Mouse (Mus musculus): Measurements from ENCODE around the gene Mab21l1.

Mab21l1 gene

GRCm38 (mm10) chr3:55778764-55779730 lies 3.3 kb upstream of the Mab21l1 start:
- DNase-seq (ENCODE audit: low spot score in 2 of 2): no peak

DNA sequence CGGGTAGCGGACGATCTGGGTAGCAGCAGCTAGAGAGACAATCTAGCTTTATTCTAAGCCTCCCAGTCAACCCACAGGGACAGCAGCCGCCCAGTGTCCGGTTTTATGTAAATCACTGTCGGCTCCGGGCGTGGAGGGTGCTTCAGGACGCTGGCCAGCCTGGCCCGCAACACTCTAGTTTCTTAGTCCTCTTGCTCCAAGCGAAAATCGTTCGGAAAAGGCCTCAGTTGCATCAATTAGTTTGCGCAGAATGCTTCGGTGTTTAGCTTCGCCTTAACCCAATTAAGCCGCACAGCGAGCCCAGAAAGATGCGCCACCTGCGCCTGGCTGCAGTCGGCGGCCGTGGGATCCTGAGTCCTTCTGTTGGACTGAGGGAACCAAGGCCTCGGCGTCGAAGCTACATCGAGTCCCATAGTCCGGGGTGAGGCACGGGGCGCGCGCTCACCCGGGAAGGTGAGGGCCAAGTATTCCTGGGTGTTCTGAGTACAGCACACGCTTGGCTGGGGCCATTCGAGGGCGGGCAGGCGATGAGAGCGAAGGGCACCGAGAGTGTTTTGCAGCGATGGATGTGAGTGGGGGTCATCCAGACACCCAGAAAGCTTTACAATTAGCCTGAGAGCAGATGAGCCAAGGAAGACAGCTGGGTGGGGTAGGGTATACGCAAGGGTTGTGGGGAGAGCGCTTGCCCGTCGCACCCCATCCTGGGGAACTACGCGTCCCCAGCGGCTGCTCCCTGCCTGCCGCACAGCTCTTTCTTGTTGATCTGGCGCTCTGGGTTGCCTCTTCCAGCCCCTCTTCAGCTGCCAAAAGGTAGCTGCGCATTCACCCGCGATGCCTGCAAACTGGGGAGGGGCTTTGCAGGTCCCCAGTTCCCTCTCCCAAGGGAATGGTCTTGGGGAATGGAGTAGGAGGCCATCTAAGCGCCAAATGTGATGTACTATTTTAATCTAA lies 1.9 kb upstream of the Mab21l1 start:
- no peak for DNase-seq (ENCODE audit: low spot score in 2 of 2)

GRCm38 (mm10) chr3:55781429-55782055 lies 768 bp upstream of the Mab21l1 start:
- no peak for DNase-seq (ENCODE audit: low spot score in 2 of 2)

DNA sequence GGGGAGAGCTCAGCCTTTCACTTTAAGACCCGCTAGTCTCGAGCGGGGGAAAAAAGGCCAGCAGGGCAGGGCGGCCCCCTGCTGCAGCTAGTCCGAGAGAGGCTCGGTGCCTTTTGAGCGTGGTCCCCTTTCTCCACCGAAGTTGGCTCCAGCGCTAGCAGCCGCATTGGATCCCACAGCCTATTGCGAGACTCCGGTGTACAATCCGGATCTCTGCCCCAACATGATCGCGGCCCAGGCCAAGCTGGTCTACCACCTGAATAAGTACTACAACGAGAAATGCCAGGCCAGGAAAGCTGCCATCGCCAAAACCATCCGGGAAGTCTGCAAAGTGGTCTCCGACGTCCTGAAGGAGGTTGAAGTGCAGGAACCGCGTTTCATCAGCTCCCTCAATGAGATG lies 461 bp downstream of the Mab21l1 start:
- no peak for DNase-seq (ENCODE audit: low spot score in 2 of 2)

DNA sequence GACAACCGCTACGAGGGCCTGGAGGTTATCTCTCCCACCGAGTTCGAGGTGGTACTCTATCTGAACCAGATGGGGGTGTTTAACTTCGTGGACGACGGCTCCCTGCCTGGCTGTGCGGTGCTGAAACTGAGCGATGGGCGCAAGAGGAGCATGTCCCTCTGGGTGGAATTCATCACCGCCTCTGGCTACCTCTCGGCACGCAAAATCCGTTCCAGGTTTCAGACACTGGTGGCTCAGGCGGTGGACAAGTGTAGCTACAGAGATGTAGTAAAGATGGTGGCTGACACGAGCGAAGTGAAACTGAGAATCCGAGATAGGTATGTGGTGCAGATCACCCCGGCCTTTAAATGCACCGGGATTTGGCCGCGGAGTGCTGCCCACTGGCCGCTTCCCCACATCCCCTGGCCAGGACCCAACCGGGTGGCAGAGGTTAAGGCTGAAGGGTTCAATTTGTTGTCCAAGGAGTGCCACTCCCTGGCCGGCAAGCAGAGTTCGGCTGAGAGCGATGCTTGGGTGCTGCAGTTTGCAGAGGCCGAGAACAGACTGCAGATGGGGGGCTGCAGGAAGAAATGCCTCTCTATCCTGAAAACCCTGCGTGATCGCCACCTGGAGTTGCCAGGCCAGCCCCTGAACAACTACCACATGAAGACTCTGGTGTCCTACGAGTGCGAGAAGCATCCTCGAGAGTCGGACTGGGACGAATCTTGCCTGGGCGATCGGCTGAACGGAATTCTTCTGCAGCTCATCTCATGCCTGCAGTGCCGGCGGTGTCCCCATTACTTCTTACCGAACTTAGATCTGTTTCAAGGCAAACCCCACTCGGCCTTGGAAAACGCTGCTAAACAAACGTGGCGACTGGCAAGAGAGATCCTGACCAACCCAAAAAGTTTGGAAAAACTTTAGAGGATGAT lies 1.1 kb downstream of the Mab21l1 start:
- no peak for DNase-seq (ENCODE audit: low spot score in 2 of 2)

DNA sequence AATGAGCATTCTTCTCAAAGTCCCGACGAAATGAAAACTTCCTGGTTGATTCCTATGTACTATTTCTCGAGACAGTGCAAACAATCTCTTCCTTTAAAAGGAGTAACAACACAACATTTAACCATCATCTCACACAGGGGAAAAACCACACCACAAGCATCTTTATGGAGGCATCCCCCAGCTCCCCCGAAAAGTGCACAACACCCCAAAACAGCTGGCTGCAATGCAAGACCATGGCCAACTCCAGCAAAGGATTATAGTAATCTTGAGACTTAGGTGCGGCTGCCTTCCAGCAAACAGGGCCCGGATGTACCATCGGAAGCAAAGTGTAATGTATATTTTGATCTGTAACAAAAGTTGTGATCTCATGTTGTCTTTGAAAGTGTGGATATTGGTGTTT lies 1.8 kb downstream of the Mab21l1 start:
- no peak for DNase-seq (ENCODE audit: low spot score in 2 of 2)

GRCm38 (mm10) chr3:55785266-55785980 lies 3.1 kb downstream of the Mab21l1 start:
- no peak for DNase-seq (ENCODE audit: low spot score in 2 of 2)

- no peak for DNase-seq (ENCODE audit: low spot score in 2 of 2)
Measured at GRCm38 (mm10) chr3:55785981-55786725, 3.8 kb downstream of the Mab21l1 start.

- DNase-seq (ENCODE audit: low spot score in 2 of 2): no peak
Measured at GRCm38 (mm10) chr3:55786835-55787486, 4.7 kb downstream of the Mab21l1 start.

- no peak for DNase-seq (ENCODE audit: low spot score in 2 of 2)
Measured at GRCm38 (mm10) chr3:55787487-55788213, 5.3 kb downstream of the Mab21l1 start.

DNA sequence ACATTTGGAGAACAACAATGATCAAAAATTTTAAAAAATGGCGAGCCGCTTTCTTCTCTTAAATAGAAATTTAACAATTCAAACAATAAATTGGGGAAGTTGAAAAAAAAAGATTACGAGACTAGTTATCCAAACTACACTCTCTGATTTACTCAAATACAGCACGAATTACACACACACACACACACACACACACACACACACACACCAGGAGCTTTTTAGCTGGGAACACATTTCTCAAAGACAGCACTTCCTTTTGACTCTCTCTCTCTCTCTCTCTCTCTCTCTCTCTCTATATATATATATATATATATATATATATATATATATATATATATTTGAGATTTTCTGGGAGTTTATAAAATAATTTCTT lies 5.9 kb downstream of the Mab21l1 start:
- DNase-seq (ENCODE audit: low spot score in 2 of 2): no peak

- DNase-seq (ENCODE audit: low spot score in 2 of 2): no peak
Measured at GRCm38 (mm10) chr3:55788621-55789201, 6.4 kb downstream of the Mab21l1 start.

DNA sequence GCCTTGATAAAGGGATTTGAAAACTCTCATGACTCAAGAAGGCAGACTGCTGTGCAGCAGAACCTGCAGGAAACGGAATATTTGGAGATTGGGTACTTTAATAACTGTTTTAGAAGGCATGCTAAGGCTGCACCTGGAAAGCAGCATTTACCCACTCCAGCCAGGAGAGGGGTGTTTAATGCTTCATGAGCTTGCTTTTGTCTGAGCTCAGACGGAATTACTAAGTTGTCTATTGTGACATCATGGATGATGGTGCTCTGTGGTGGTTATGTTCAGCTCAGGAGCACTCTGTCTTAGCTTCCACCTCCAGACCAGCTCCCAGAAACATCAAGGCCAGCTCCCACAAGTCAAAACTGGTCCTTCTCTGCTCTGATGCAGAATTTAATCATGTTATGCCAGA lies 7.5 kb downstream of the Mab21l1 start:
- DNase-seq (ENCODE audit: low spot score in 2 of 2): no peak

- no peak for DNase-seq (ENCODE audit: low spot score in 2 of 2)
Measured at GRCm38 (mm10) chr3:55790609-55791008, 8.3 kb downstream of the Mab21l1 start.

DNA sequence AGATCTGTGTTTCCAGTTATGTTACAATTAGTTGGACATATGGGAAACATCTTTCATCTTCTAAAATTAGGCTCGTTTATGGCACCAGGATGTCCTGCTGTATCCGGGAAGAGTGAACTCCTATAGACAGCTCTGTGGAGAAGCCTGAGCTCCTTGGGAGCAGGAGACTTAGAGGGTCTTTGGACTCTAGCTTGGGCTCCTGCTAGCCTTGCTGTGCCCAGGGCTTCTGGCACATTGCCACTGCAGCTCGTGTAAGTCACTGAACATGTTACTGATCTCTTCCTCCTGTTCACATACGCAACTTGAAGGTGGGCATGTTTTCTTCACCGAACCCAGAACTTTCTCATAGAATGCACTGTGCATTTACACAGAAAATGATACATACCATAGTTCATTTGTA lies 9.9 kb downstream of the Mab21l1 start:
- DNase-seq (ENCODE audit: low spot score in 2 of 2): no peak

GRCm38 (mm10) chr3:55793842-55794575 lies 11.7 kb downstream of the Mab21l1 start:
- no peak for DNase-seq (ENCODE audit: low spot score in 2 of 2)

GRCm38 (mm10) chr3:55794768-55795167 lies 12.5 kb downstream of the Mab21l1 start:
- DNase-seq (ENCODE audit: low spot score in 2 of 2): no peak
